Mouse (Mus musculus): ENCODE results near the gene Ctdspl. TPM values are rescaled to one million over a fixed set of nuclear protein-coding genes. Genes with fewer than 3 reads are reported as not detected.

The Ctdspl gene
- polyA plus RNA-seq, 1 experiment from 2014 or later, result 11.1 TPM

DNA sequence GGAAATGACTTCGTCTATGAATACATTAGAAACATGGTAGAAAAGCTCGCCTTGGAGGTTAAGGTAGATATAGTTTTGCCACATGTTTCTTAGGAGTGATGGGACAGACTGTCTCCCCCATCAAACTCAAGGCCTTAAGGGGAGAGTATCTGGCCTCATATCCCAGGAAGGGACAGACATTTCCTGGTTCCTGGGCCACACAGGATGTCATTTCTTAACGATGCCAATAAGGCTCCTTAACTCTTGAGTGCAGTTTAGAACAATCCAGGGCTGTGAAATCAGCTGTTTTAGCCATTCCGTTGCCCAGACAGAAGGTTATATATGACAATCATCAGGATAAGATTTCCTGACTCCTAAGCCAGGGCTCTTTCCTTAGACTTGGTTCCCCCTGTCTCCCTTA, 104.8 kb downstream of the Ctdspl start:
- no peak overlapping the region for H3K4me2 ChIP-seq (ENCODE audit: low read depth, low read length)
- H3K9me3 ChIP-seq (ENCODE audit: control insufficient read depth, low read length), result no peaks in the 10 kb centered on the region
- ATAC-seq (ENCODE audit: low read depth), result no peak
- no peak overlapping the region for H3K27ac ChIP-seq (ENCODE audit: low read depth, low read length)
- 80% methylated on average over 4 of the region's 4 CpGs for WGBS
- H3K36me3 ChIP-seq (ENCODE audit: control insufficient read depth, insufficient read depth, low read length), result no peaks in the 10 kb centered on the region
- no peak overlapping the region for H3K9ac ChIP-seq (replicated peaks; ENCODE audit: low read depth, low read length)
- peaks cover 23% of the 10 kb centered on the region for H3K4me1 ChIP-seq (ENCODE audit: control insufficient read depth, insufficient read depth, low read length)
- H3K4me3 ChIP-seq (ENCODE audit: low read depth, low read length), result no peak overlapping the region
- no peaks in the 10 kb centered on the region for H3K27me3 ChIP-seq (ENCODE audit: control insufficient read depth, insufficient read depth, low read length)

GRCm38 (mm10) chr9:119031772-119032171, 105.5 kb downstream of the Ctdspl start:
- 0 out of 2 replicates have a peak overlapping the region, but pooled peaks have one; percentile 18 for H3K27ac ChIP-seq (ENCODE audit: low read depth, low read length)
- H3K4me3 ChIP-seq (ENCODE audit: low read depth, low read length), result no peak overlapping the region
- H3K9me3 ChIP-seq (ENCODE audit: control insufficient read depth, low read length), result no peaks in the 10 kb centered on the region
- ATAC-seq (ENCODE audit: low read depth), result no peak
- H3K27me3 ChIP-seq (ENCODE audit: control insufficient read depth, insufficient read depth, low read length), result no peaks in the 10 kb centered on the region
- no peaks in the 10 kb centered on the region for H3K36me3 ChIP-seq (ENCODE audit: control insufficient read depth, insufficient read depth, low read length)
- H3K9ac ChIP-seq (replicated peaks; ENCODE audit: low read depth, low read length), result no peak overlapping the region
- peaks cover 23% of the 10 kb centered on the region for H3K4me1 ChIP-seq (ENCODE audit: control insufficient read depth, insufficient read depth, low read length)
- 66% methylated on average over 12 of the region's 14 CpGs for WGBS
- H3K4me2 ChIP-seq (ENCODE audit: low read depth, low read length), result no peak overlapping the region

- Histone ChIP-seq H3K9ac (replicated peaks; ENCODE audit: low read depth, low read length) (no peak overlapping the region), H3K36me3 (ENCODE audit: control insufficient read depth, insufficient read depth, low read length) (no peaks in the 10 kb centered on the region), H3K27me3 (ENCODE audit: control insufficient read depth, insufficient read depth, low read length) (no peaks in the 10 kb centered on the region), H3K4me3 (ENCODE audit: low read depth, low read length) (no peak overlapping the region), H3K4me1 (ENCODE audit: control insufficient read depth, insufficient read depth, low read length) (peaks cover 23% of the 10 kb centered on the region), H3K27ac (ENCODE audit: low read depth, low read length) (0 out of 2 replicates have a peak overlapping the region, but pooled peaks have one; percentile 18), H3K9me3 (ENCODE audit: control insufficient read depth, low read length) (no peaks in the 10 kb centered on the region), H3K4me2 (ENCODE audit: low read depth, low read length) (no peak overlapping the region)
- ATAC-seq (ENCODE audit: low read depth), result no peak
- WGBS, result 39% methylated on average over 9 of the region's 9 CpGs
These were observed 106.3 kb downstream of the Ctdspl start for GRCm38 (mm10) chr9:119032538-119032937.

GRCm38 (mm10) chr9:119033111-119033921, 107.1 kb downstream of the Ctdspl start:
- Histone ChIP-seq H3K27ac (ENCODE audit: low read depth, low read length) (peak overlapping the region; percentile 66), H3K4me3 (ENCODE audit: low read depth, low read length) (no peak overlapping the region), H3K4me2 (ENCODE audit: low read depth, low read length) (no peak overlapping the region), H3K4me1 (ENCODE audit: control insufficient read depth, insufficient read depth, low read length) (peaks cover 23% of the 10 kb centered on the region), H3K9me3 (ENCODE audit: control insufficient read depth, low read length) (no peaks in the 10 kb centered on the region), H3K27me3 (ENCODE audit: control insufficient read depth, insufficient read depth, low read length) (no peaks in the 10 kb centered on the region), H3K36me3 (ENCODE audit: control insufficient read depth, insufficient read depth, low read length) (no peaks in the 10 kb centered on the region), H3K9ac (replicated peaks; ENCODE audit: low read depth, low read length) (0 out of 2 replicates have a peak overlapping the region, but pooled peaks have one; percentile 17)
- WGBS, result 58% methylated on average over 19 of the region's 19 CpGs
- peak; percentile 76 for ATAC-seq (ENCODE audit: low read depth)

GRCm38 (mm10) chr9:119034069-119034468, 107.8 kb downstream of the Ctdspl start:
- 0 out of 2 replicates have a peak, but pooled peaks have one; percentile 36 for ATAC-seq (ENCODE audit: low read depth)
- 66% methylated on average over 8 of the region's 8 CpGs for WGBS
- no peaks in the 10 kb centered on the region for H3K9me3 ChIP-seq (ENCODE audit: control insufficient read depth, low read length)
- peaks cover 23% of the 10 kb centered on the region for H3K4me1 ChIP-seq (ENCODE audit: control insufficient read depth, insufficient read depth, low read length)
- peak overlapping the region; percentile 66 for H3K27ac ChIP-seq (ENCODE audit: low read depth, low read length)
- H3K36me3 ChIP-seq (ENCODE audit: control insufficient read depth, insufficient read depth, low read length), result no peaks in the 10 kb centered on the region
- 0 out of 2 replicates have a peak overlapping the region, but pooled peaks have one; percentile 25 for H3K9ac ChIP-seq (replicated peaks; ENCODE audit: low read depth, low read length)
- H3K27me3 ChIP-seq (ENCODE audit: control insufficient read depth, insufficient read depth, low read length), result no peaks in the 10 kb centered on the region
- H3K4me3 ChIP-seq (ENCODE audit: low read depth, low read length), result no peak overlapping the region
- H3K4me2 ChIP-seq (ENCODE audit: low read depth, low read length), result no peak overlapping the region

GRCm38 (mm10) chr9:119034676-119035665, 108.7 kb downstream of the Ctdspl start:
- H3K4me1 ChIP-seq (ENCODE audit: control insufficient read depth, insufficient read depth, low read length), result peaks cover 23% of the 10 kb centered on the region
- no peak overlapping the region for H3K4me3 ChIP-seq (ENCODE audit: low read depth, low read length)
- H3K27me3 ChIP-seq (ENCODE audit: control insufficient read depth, insufficient read depth, low read length), result no peaks in the 10 kb centered on the region
- H3K36me3 ChIP-seq (ENCODE audit: control insufficient read depth, insufficient read depth, low read length), result no peaks in the 10 kb centered on the region
- H3K9me3 ChIP-seq (ENCODE audit: control insufficient read depth, low read length), result no peaks in the 10 kb centered on the region
- H3K9ac ChIP-seq (replicated peaks; ENCODE audit: low read depth, low read length), result no peak overlapping the region
- no peak for ATAC-seq (ENCODE audit: low read depth)
- peak overlapping the region; percentile 66 for H3K27ac ChIP-seq (ENCODE audit: low read depth, low read length)
- 46% methylated on average over 29 of the region's 29 CpGs for WGBS
- H3K4me2 ChIP-seq (ENCODE audit: low read depth, low read length), result no peak overlapping the region

DNA sequence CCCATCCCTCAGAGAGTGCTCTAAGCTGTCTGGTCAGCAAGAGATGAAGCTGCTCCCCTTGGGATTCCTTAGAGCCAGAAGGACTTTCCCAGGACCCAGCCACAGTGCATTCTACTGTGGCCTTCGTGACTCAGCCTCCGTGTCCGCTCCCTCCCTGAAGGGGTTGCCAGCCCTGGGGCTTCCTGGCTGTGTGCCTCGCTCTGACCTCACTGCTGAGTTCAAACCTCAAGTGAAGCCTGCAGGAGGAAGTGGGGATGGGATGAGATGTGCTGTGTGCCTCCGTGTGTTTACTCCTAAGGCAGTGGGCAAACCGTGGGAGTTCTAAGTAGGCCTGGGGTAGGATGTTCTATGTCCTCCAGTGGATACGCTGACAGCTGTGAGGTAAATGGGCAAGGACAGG, 109.6 kb downstream of the Ctdspl start:
- WGBS, result 71% methylated on average over 7 of the region's 7 CpGs
- Histone ChIP-seq H3K9me3 (ENCODE audit: control insufficient read depth, low read length) (no peaks in the 10 kb centered on the region), H3K4me1 (ENCODE audit: control insufficient read depth, insufficient read depth, low read length) (peaks cover 23% of the 10 kb centered on the region), H3K27me3 (ENCODE audit: control insufficient read depth, insufficient read depth, low read length) (no peaks in the 10 kb centered on the region), H3K27ac (ENCODE audit: low read depth, low read length) (no peak overlapping the region), H3K4me3 (ENCODE audit: low read depth, low read length) (no peak overlapping the region), H3K36me3 (ENCODE audit: control insufficient read depth, insufficient read depth, low read length) (no peaks in the 10 kb centered on the region), H3K9ac (replicated peaks; ENCODE audit: low read depth, low read length) (no peak overlapping the region), H3K4me2 (ENCODE audit: low read depth, low read length) (no peak overlapping the region)
- ATAC-seq (ENCODE audit: low read depth), result no peak

DNA sequence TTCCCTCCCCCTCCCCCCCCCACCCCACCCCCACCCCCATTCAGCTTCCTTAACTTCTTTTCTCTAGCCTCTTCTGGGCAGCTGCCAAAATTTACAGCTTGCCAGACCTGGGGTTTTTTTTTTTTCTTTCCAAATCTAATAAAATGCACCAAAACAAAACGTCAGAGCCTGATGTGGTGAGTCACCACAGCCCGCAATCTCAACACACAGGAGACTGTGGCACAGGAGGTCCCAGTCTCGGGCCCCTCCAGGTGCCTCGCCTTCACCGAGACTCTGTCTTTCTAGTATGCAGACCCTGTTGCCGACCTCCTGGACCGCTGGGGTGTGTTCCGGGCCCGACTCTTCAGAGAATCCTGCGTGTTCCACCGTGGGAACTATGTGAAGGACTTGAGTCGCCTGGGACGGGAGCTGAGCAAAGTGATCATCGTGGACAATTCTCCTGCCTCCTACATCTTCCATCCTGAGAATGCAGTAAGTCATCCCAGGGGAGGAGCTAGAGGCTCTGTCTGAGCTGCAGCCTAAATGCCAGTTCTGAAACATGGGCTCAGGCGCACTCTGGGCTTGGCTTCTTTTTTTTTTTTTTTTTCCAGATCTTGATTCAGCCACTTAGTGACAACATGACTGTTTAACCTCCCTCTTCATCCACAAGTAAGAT, 111.0 kb downstream of the Ctdspl start:
- no peak for ATAC-seq (ENCODE audit: low read depth)
- WGBS, result 60% methylated on average over 15 of the region's 15 CpGs
- no peaks in the 10 kb centered on the region for H3K27me3 ChIP-seq (ENCODE audit: control insufficient read depth, insufficient read depth, low read length)
- H3K27ac ChIP-seq (ENCODE audit: low read depth, low read length), result no peak overlapping the region
- no peak overlapping the region for H3K9ac ChIP-seq (replicated peaks; ENCODE audit: low read depth, low read length)
- H3K36me3 ChIP-seq (ENCODE audit: control insufficient read depth, insufficient read depth, low read length), result no peaks in the 10 kb centered on the region
- no peak overlapping the region for H3K4me3 ChIP-seq (ENCODE audit: low read depth, low read length)
- no peaks in the 10 kb centered on the region for H3K9me3 ChIP-seq (ENCODE audit: control insufficient read depth, low read length)
- no peak overlapping the region for H3K4me2 ChIP-seq (ENCODE audit: low read depth, low read length)
- H3K4me1 ChIP-seq (ENCODE audit: control insufficient read depth, insufficient read depth, low read length), result peaks cover 23% of the 10 kb centered on the region
